Mouse (Mus musculus) erythroblast, adult 5-6 weeks (primary cell): ENCODE results near the gene Vmn1r143. TPM values are rescaled to one million over a fixed set of nuclear protein-coding genes. Genes with fewer than 3 reads are reported as not detected.
"Not testable (repeated sequence)": the region's sequence is repeated elsewhere in the genome, so short reads cannot be mapped to it uniquely, and the experiment has no call there.

ENCODE experiments used
- ATAC-seq: replicated peaks from 2 replicates; pipeline ENCODE4 v1.8.0; 2016; ENCODE audit warnings: moderate number of reproducible peaks, mild to moderate bottlenecking, moderate TSS enrichment, inconsistent platforms; ENCODE audit not compliant: poor library complexity, low FRiP score, severe bottlenecking
- total RNA-seq, 2 experiments: library from RNA; stranded (forward) in 1 of 2; stranded (reverse) in 1 of 2; fragments of 150-400 nt in 1 of 2; fragments of 200-764, 138-1000 nt in 1 of 2; gene quantifications; 2 replicates each; pipeline versions ENCODE4 v1.2.3 to v1.2.4; 2015 to 2017; ENCODE audit warnings: low replicate concordance in 2 of 2

The Vmn1r143 gene
- not detected in 2 replicates for total RNA-seq (2015; ENCODE audit: low replicate concordance)
- not detected in 2 replicates for total RNA-seq (2017; ENCODE audit: low replicate concordance)

DNA sequence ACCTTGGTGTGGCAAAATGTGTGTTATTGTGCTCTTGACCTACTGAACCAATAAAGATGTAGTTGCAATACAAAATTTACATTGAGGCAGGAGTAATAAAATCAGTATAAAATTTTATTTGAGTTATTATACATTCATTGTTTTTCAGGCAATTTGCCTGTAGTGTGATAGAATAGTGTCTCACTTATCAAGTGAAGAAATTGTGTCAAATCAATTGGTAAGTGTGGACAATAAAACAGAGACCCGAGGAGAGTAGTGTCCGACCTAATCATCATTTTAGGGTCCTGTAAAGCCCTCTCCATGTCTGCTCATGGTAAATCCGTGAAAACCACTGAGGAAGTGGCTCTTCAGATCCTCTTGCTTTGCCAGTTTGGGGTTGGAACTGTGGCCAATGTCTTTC is at the start of gene Vmn1r143:
TSS of gene Vmn1r143 (plus strand) at position 301 of the 400 bp plus-strand sequence.
- ATAC-seq, result not testable (repeated sequence)

DNA sequence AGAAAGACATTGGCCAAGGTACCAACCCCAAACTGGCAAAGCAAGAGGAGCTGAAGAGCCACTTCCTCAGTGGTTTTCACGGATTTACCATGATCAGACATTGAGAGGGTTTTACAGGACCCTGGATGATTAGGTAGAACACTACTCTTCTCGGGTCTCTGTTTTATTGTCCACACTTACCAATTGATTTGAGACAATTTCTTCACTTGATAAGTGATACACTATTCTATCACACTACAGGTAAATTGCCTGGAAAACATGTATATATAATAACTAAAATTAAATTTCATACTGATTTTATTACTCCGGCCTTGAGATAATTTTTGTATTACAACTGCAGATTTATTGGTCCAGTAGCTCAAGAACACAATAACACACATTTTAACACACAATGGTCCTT is 25.2 kb upstream of the Vmn1r143 start, which contains the start of gene Vmn1r142:
TSS of gene Vmn1r142 (minus strand) at position 101 of the 400 bp plus-strand sequence.
- not testable (repeated sequence) for ATAC-seq

DNA sequence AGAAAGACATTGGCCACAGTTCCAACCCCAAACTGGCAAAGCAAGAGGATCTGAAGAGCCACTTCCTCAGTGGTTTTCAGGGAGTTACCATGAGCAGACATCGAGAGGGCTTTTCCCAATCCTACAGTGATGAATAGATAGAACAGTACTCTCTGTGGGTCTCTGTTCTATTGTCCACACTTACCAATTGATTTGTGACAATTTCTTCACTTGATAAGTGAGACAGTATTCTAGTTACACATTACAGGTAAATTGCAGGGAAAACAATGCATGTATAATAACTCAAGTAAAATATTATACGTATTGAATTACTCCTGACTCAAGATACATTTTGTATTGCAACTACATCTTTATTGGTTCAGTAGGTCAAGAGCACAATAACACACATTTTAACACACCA is 12.0 kb downstream of the Vmn1r143 start, which contains the start of gene Gm8653:
TSS of gene Gm8653 (minus strand) at position 101 of the 400 bp plus-strand sequence.
- not testable (repeated sequence) for ATAC-seq

DNA sequence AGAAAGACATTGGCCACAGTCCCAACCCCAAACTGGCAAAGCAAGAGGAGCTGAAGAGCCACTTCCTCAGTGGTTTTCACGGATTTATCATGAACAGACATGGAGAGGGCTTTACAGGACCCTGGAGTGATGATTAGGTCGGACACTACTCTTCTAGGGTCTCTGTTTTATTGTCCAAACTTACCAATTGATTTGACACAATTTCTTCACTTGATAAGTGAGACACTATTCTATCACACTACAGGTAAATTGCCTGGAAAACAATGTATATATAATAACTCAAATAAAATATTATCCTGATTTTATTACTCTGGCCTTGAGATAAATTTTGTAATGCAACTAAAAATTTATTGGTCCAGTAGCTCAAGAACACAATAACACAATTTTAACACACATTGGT is 40.2 kb downstream of the Vmn1r143 start, which contains the start of gene Gm8453:
TSS of gene Gm8453 (minus strand) at position 101 of the 400 bp plus-strand sequence.
- ATAC-seq, result not testable (repeated sequence)

Other genes starting within 250 kb of the Vmn1r143 start
- gene Vmn1r137, start 194.8 kb upstream of the Vmn1r143 start, total RNA-seq (2015; ENCODE audit: low replicate concordance), result not detected in 2 replicates
- gene Vmn1r137, start 194.8 kb upstream of the Vmn1r143 start, total RNA-seq (2017; ENCODE audit: low replicate concordance), result not detected in 2 replicates
- not detected in 2 replicates for gene Vmn1r138, start 160.5 kb upstream of the Vmn1r143 start, total RNA-seq (2015; ENCODE audit: low replicate concordance)
- not detected in 2 replicates for gene Vmn1r138, start 160.5 kb upstream of the Vmn1r143 start, total RNA-seq (2017; ENCODE audit: low replicate concordance)
- not detected in 2 replicates for gene Gm6176, start 133.1 kb upstream of the Vmn1r143 start, total RNA-seq (2015; ENCODE audit: low replicate concordance)
- gene Gm6176, start 133.1 kb upstream of the Vmn1r143 start, total RNA-seq (2017; ENCODE audit: low replicate concordance), result not detected in 2 replicates
- not detected in 2 replicates for gene Vmn1r139, start 120.3 kb upstream of the Vmn1r143 start, total RNA-seq (2015; ENCODE audit: low replicate concordance)
- not detected in 2 replicates for gene Vmn1r139, start 120.3 kb upstream of the Vmn1r143 start, total RNA-seq (2017; ENCODE audit: low replicate concordance)
- not detected in 2 replicates for gene Gm16451, start 71.1 kb upstream of the Vmn1r143 start, total RNA-seq (2015; ENCODE audit: low replicate concordance)
- not detected in 2 replicates for gene Gm16451, start 71.1 kb upstream of the Vmn1r143 start, total RNA-seq (2017; ENCODE audit: low replicate concordance)
- gene Gm10666, start 54.6 kb upstream of the Vmn1r143 start, total RNA-seq (2015; ENCODE audit: low replicate concordance), result not detected in 2 replicates
- not detected in 2 replicates for gene Gm10666, start 54.6 kb upstream of the Vmn1r143 start, total RNA-seq (2017; ENCODE audit: low replicate concordance)
- gene Vmn1r142, start 25.3 kb upstream of the Vmn1r143 start, total RNA-seq (2015; ENCODE audit: low replicate concordance), result not detected in 2 replicates
- not detected in 2 replicates for gene Vmn1r142, start 25.3 kb upstream of the Vmn1r143 start, total RNA-seq (2017; ENCODE audit: low replicate concordance)
- not detected in 2 replicates for gene Gm8653, start 11.9 kb downstream of the Vmn1r143 start, total RNA-seq (2015; ENCODE audit: low replicate concordance)
- gene Gm8653, start 11.9 kb downstream of the Vmn1r143 start, total RNA-seq (2017; ENCODE audit: low replicate concordance), result not detected in 2 replicates
- gene Gm8453, start 40.1 kb downstream of the Vmn1r143 start, total RNA-seq (2015; ENCODE audit: low replicate concordance), result not detected in 2 replicates
- gene Gm8453, start 40.1 kb downstream of the Vmn1r143 start, total RNA-seq (2017; ENCODE audit: low replicate concordance), result not detected in 2 replicates
- gene Gm4187, start 140.3 kb downstream of the Vmn1r143 start, total RNA-seq (2015; ENCODE audit: low replicate concordance), result not detected in 2 replicates
- not detected in 2 replicates for gene Gm4187, start 140.3 kb downstream of the Vmn1r143 start, total RNA-seq (2017; ENCODE audit: low replicate concordance)
- gene Gm8660, start 181.7 kb downstream of the Vmn1r143 start, total RNA-seq (2015; ENCODE audit: low replicate concordance), result not detected in 2 replicates
- not detected in 2 replicates for gene Gm8660, start 181.7 kb downstream of the Vmn1r143 start, total RNA-seq (2017; ENCODE audit: low replicate concordance)
- gene Vmn1r148, start 224.2 kb downstream of the Vmn1r143 start, total RNA-seq (2015; ENCODE audit: low replicate concordance), result not detected in 2 replicates
- not detected in 2 replicates for gene Vmn1r148, start 224.2 kb downstream of the Vmn1r143 start, total RNA-seq (2017; ENCODE audit: low replicate concordance)
- not detected in 2 replicates for gene Vmn1r149, start 248.9 kb downstream of the Vmn1r143 start, total RNA-seq (2015; ENCODE audit: low replicate concordance)
- gene Vmn1r149, start 248.9 kb downstream of the Vmn1r143 start, total RNA-seq (2017; ENCODE audit: low replicate concordance), result not detected in 2 replicates